Mouse (Mus musculus): ENCODE data around the gene 5730522E02Rik.

Gene 5730522E02Rik

DNA sequence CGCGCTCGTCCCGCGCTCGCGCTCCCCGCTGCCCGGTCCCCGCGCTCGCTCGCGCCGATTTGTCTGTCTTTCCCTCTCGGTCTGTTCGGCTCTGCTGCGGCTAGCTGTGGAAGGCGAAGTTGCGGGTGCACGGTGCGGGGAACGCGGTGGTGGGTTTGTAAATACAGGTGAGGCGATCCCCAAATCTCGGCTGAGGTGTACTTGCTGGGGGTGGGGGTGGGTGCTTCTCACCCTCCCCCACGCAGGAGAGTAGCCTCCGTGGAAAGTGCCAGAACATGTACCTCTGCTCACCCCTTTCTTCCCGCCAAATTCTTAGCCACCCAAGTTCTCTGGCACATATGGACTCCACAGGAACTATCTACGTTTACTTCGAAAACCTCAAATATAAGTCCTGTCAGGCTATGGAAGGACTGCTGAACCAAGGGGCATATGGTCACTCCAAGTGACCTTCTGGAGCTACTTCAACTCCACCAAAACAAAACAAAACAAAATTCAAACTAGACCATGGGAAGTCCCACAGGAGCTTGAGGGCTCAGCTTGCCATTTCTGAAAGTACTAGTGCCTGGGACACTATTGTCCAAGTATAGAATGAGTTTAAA lies at the start of gene 5730522E02Rik:
5730522E02Rik (minus strand) TSS at position 182 of the 599 bp plus-strand sequence.
- in situ Hi-C loops (cut with MboI, MseI) = loop anchor here (25.0 kb wide), 1 partner anchor 752 kb away; no protein-coding TSS in a partner anchor

DNA sequence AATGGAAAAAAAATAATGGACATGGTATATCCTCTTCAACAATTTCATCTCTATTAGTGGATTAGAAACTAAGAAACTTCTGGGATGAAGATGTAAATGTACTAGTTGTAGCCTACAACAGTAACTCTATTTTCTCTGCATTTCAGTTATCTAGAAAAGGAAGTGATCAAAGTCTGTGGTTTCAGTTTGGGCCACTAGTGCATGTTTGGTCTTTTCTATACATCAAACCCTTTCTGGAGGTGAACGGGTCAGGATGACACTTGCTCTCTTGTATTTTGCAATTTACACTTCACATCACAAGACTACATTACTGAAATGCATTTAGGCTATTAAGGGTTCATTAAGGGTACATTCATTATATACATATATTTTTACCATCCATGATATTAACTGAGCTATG lies 26.0 kb upstream of the 5730522E02Rik start:
- in situ Hi-C loops (cut with MboI, MseI) = no loop called here

DNA sequence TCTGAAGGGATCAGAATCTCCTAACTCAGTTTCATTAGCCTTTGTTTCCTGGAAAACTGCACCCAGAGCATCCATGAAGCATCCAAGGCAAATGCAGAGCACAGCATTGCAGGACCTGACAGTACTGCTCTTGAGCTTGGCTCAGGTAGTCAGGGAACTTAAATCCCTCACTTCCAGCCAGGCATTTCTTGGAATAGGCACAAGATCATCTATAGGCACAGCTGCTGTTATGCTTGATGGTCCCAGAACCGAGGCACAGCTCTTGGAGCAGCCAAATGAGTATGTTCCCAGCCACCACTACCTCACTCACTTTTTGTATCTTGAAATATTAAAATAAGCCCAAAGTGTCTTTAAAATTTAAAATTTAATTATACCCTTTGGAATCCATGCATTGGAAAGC lies 19.3 kb upstream of the 5730522E02Rik start:
- in situ Hi-C loops (cut with MboI, MseI) = no loop called here

DNA sequence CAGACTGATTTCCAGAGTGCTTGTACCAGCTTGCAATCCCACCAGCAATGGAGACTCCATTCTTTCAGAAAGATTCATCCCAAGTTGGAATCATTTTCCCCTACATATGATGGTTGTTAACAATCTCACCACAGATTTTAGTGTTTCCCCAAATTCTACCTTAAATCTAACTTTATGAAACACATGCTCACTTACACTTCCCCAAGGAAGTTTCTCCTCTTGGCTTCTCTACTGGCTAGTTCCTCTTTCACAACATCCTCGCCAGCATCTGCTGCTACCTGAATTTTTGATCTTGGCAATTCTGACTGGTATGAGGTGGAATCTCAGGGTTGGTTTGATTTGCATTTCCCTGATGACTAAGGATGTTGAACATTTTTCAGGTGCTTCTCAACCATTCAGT lies 3.1 kb upstream of the 5730522E02Rik start:
- in situ Hi-C loops (cut with MboI, MseI) = loop anchor here (25.0 kb wide), 1 partner anchor 749 kb away; no protein-coding TSS in a partner anchor

DNA sequence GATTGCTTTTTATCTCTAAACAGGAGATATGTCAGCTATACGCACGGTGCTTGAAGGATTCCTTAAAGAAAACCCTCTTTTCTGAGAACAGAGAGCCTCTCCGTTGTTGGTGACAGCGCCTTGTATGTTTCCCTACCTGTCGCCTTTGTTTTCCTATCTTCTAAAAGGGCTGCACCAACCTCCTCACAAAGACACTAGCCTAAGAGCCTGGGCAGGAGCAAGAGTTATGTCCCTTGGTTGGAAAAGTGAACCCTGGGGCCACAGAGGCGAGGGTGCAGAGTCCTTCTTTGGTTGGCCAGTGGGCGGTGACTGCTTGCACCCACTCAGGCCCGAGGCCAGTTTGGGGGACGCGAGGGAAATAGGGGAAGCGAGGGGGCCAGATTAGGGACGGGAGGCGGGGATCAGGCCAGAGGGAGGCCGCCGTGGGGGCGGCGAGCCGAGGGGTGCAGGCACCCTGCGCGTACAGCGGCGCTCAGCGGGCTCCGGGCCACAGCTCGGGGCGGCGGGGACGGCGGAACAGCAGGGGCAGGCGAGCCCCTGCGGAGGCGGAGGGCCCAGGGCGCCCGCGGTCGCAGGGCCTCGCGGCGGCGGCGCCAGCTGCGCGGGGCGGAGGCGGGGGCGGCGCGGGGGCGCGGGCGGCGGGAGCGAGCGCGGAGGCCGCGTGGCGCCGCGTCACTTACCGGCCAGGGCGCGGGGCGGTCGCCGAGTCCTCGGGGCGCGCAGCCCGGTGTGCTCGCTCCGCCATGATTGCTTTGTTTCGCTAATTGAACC lies 567 bp downstream of the 5730522E02Rik start:
- in situ Hi-C loops (cut with MboI, MseI) = loop anchor here (25.0 kb wide), 1 partner anchor 752 kb away; no protein-coding TSS in a partner anchor

DNA sequence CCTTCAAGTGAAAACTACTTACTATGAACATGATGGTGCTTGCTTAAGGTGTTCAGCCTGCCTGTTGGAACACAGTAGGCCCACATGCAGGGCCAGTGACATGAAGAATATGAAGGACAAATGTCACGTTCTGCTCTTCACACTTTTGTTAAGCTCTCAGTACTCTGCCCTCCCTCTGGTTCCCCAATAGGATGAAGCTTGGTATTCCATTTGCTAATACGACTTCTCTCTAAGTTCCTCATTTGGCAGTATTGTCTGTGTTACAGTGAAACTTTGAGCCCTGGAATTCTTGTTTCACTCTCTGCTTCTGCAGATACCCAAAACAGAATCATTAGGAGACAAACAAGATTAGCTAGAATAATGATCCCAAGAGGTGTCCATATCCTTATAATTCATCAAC lies 7.1 kb downstream of the 5730522E02Rik start:
- in situ Hi-C loops (cut with MboI, MseI) = loop anchor here (5.0 to 25.0 kb wide), 2 partner anchors 184 to 759 kb away; partner anchors contain the start of gene Fancl

DNA sequence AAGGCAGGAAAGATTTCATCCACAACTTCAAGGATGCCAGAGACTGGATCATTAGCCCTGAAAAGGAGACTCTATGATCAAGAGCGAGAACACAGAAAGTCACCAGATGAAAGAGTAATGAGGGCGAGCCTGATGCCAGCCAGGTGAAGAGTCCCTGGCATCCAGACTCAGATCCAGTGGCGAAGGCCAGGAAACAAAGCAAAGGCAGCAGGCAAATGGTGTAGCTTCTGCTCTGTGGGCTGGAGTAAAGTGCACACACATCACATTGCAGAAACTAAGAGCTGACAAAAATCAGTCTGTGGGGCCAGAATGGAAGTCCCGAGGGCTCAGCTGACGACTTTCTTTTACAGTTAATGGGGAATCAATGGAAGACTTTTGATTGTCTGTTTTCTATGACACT lies 7.7 kb downstream of the 5730522E02Rik start:
- in situ Hi-C loops (cut with MboI, MseI) = loop anchor here (5.0 to 25.0 kb wide), 2 partner anchors 184 to 759 kb away; partner anchors contain the start of gene Fancl

DNA sequence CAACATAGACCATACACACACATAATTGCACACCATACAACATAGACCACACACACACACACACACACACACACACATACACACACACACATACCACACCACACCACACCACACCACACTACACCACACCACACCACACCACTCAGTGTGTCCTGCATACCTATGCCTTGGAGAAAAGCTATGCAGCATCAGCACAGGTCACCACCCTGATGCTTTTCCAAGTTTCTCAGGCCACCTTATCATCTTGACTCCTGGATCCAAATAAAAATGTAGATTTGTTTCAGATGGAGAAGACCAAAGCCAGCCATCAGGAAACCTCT lies 8.8 kb downstream of the 5730522E02Rik start:
- in situ Hi-C loops (cut with MboI, MseI) = loop anchor here (5.0 to 25.0 kb wide), 2 partner anchors 186 to 761 kb away; partner anchors contain the start of gene Fancl

DNA sequence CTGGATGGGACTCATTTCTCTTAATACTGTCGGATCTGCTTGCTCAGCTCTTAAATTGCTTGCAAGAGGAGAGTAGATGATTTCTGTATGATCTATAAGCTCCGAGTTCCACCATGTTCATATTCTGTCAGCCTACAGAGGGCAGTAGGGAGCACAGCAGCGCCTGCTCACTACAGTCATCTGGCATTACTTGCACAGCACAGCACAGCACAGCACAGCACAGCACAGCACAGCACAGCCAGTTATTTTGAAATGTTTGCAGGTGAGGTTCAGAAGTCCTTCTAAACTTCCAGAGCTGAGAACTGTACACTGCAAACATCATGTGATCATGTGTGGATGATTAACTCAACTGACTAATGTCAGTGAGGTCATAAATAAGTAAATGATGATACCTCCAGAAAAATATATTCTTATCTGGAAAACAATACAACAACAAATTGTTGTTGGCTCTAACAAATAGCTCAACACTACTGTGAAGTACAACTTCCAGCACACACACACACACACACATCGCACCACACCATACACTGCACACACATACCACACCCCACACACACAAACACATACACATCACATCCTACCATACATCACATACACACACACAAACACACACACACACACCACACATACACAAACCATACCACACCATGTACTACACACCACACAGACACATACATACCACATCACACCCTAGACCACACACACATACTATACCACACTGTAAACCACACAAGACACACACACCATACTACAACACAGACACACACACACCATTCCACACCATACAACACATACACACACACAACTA lies 9.4 kb downstream of the 5730522E02Rik start:
- in situ Hi-C loops (cut with MboI, MseI) = loop anchor here (5.0 to 25.0 kb wide), 2 partner anchors 186 to 761 kb away; partner anchors contain the start of gene Fancl

DNA sequence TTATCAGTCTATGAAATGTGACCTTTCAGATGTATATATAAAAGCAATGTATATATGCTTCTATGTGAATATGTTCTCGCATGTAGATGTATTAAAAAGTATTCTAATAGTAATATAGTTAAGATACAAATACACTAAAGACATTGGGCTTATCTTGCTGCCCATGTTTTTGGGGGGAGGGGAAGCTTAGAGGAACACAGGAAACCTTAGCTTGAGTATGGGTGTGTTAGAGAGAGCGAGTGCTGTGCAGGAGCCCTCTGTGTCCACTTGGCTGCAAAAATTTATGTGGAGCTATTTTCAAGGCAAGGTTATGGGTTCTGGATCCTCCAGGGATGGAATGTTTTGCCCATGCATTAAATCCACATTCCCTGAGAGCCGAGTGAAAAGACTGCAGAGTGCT lies 15.1 kb downstream of the 5730522E02Rik start:
- in situ Hi-C loops (cut with MboI, MseI) = no loop called here

DNA sequence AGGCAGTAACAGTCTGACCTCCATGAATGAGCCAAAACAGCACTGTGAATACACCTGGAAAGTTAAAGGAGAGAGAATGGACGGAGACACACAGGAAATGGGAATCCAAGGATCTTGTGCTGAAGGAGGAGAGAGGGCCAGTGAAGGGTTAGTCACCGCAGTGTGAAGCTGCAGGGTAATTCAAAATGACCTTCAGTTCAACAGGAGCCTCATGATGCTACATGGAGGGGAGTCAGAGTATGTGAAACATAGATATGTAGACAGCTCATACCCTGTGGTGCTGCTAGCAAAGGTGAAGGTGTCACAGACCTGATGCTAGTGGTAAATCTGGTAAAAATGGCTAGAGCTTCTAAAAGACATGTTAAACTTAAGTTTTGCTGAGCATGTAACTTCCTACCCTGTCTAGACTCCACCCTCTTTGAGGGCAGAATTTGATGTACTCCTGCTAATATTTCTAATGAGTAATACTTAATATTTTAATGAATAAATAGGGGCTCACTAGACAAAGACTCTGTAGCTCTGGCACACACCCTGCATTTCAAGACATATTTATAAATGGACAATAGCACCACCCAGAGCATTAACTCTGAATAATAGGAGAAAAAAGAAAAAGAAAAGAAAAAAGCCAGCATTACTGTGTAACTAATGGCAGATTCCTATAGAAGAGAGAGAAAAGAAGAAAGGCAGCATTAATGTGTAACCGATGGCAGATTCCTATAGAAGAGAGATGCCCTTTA lies 23.2 kb downstream of the 5730522E02Rik start:
- in situ Hi-C loops (cut with MboI, MseI) = no loop called here

DNA sequence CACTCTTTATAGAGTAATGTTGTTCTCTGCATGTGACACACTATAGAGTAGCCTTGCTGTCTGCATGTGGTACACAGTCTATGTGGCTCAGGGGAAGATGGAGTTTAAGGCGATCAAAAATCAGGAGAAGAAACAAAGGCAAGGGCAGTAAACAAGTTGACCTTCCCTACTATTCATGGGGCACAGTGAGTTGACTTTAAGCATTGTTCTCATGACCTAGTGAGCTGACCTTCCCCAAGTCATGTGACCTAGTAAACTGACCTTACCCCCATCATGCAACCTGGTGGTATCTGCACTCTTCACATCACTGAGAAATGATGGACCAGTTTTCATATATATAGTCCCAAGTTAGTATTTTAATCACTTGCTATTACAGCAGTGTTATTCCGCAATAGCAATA lies 40.0 kb downstream of the 5730522E02Rik start:
- in situ Hi-C loops (cut with MboI, MseI) = no loop called here

DNA sequence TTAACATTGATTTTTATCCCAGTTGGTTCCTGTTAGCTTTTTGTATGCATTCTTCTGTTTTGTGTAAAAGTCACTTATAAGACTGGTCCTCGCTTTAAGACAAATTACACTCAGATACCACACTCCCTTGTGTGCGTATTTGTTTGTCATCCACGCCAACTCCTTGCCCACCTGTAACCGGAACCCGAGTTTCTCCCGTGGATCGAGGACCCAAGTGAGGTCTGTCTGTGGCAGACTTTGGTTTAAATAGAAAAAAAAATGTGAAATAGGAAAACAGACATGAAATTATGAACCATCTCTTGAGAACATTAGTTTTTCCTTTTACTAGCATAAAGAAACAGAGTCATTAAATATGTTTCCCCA lies 43.0 kb downstream of the 5730522E02Rik start:
- in situ Hi-C loops (cut with MboI, MseI) = no loop called here

DNA sequence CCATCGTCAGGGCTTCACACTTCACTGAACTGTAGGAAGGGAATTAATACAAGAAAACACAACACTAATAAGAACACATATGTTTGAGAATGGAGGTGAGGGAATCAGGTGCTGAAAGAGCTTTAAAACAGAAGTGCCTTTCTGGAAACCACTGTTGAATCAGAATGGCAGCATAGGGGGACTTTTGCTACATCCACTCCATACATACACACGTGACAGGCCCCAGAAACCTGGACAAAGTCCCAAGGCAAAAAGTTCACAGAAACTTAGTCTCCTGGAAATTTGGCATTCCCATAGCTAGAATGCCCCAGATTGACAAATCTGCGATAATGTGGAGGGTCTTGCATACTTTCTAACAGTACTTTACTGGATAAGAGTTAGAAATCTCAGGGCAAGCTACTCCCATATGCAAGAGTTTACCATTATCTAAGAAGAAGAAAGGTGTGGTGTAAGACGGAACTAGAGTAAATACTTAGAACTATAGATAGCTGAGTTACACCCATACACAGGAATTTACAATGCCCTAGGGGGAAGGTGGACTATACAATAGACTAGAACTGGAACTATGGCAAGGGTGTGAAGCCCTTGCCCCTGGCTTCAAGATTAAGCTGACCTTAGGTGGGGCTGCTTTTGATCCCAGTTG lies 43.5 kb downstream of the 5730522E02Rik start:
- in situ Hi-C loops (cut with MboI, MseI) = no loop called here

DNA sequence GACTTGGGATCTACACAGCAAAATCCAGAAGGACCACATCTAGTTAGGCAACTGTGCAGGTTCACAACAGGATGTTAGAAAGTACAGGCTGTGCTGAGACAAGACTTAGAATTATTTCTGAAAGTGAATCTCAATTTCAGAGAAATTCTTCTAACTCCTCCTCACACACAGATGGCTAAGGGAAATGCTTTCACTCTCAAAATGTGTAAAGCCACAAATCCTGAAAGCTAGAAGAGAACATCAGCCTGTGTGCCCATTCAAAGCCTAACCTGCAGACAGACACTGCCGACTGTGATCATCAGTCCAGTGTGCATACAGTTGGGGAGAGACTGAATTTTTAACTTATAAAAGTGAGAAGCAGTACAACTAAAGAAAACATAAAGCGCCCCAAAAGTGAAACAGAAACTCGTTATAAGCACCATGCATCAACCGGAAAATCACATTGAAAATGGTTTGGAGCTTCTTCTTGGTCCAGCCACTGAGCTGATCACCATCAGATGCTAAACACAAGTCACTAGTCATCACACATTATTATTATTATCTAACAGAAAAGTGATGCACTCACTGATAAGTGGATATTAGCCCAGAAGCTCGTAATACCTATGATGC lies 45.8 kb downstream of the 5730522E02Rik start:
- in situ Hi-C loops (cut with MboI, MseI) = no loop called here

DNA sequence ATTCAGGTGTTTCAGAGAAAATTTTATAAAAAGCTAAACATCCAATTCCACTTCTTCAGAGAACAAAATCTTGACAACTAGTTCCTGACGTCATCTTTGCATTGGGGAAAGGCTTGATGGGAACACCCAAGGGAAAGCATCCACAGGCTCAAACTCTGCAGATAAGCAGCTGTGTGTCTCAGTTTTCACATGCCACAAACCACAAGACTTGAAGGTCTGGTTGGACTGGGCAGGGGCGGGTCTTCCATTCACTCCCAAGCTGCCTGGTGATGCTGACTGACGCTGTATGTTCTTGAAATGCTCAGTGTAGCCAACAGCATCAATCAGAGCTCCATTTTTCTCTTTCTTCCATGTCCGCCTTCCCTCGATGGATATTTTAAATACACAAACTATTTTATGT lies 49.2 kb downstream of the 5730522E02Rik start:
- in situ Hi-C loops (cut with MboI, MseI) = no loop called here

DNA sequence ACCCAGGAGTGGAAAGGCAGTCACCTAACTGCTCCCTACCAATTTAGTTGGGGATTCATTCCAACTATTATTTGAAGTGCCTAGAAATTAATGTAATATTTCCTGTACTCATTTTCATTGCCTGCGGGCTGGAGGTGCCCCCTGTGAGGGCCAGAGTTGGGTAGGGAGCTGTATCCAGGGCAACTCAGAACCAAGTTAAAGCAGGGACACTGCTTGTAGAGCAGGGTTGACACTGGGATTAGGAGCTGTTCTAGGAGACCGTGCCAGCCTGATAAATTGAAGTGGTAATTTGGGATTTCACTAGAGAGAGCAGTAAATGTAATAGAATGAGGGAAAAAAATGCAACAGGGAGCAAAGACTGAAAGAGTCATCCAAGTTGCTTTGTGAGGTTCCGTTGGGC lies 51.5 kb downstream of the 5730522E02Rik start:
- in situ Hi-C loops (cut with MboI, MseI) = no loop called here

DNA sequence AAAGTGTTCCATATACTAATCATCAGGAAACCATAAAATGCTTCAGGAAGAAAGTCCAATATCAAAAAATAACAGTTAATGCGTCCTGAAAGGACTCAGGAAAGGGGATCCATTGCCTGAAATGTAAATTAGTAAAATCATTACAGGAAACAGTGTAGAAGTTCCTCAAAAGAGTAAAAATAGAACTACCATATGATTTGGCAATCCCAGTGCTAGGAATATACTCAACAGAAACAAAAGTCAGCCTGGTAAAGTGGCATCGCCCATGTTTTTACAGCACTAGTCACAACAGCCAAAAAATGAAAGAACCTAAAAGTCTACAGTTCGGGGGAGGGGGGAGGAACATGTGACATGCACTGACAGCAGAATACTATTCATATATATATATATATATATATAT lies 70.5 kb downstream of the 5730522E02Rik start:
- in situ Hi-C loops (cut with MboI, MseI) = no loop called here

DNA sequence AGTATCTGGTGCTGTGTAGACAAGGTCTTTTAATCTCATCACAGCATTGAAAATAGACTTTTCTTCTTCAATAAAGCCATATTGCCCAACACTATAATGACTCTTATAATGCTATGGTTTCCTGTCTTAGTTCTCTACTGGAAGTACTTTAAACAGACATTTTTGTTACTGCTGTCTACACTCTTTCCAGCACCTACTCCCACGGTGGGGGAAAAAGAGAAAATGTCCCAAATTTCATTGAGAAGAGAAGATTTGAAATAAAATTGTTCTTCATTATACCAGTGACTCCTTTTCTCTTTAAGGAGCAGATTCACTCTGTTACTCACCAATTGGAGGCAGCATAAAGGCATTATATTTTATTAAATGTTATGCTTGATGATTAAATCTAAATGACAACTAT lies 72.5 kb downstream of the 5730522E02Rik start:
- in situ Hi-C loops (cut with MboI, MseI) = no loop called here

DNA sequence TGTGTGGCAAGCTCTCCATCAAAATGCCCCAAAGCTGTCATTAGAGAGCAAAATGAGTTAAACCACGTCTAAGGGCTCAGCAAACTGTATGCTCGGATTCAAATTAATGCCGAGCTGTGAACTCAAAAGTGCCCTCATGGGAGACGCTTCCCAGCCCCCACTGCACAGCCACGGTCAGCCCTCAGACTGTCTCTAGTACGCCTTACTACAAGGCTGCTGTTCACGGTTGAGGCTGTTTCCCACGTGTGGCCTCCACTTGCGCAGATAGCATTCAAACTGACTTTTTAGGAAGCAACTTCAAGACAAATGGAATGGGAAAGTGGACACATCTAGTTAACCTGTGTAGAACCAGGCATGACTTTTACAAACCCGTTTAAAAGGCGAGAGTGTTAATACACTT lies 79.7 kb downstream of the 5730522E02Rik start:
- in situ Hi-C loops (cut with MboI, MseI) = no loop called here

DNA sequence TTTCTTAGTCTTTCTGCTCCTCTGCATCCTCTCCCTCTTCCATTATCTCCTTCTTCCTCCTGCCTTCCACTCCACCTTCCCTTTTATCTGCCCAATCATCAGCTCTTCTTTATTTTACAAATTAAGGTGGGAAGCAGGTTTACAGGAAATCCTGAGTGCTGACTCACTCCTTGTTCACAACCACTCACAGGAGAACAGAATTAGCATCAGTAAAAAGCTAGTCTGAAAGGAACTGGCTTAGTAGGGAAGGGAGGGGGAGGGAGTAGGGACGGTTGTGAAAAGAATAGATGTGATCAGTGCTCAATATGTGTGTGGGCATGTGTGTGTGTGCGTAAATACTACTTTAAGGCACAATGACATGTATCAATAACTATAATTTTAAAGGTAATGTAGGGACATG lies 81.5 kb downstream of the 5730522E02Rik start:
- in situ Hi-C loops (cut with MboI, MseI) = no loop called here
